Mouse (Mus musculus) heart, postnatal 4 days (tissue): ENCODE measurements around the gene Atp13a3. TPM values are rescaled to one million over a fixed set of nuclear protein-coding genes. Genes with fewer than 3 reads are reported as not detected.
A peak's percentile ranks its signal among the peaks of the same experiment; 100 is the strongest.

Experiments
- DNase-seq: peaks from one replicate; pipeline ENCODE4 v3.0.0; 2021
- total RNA-seq, 2 experiments: library from RNA; stranded (reverse); gene quantifications; 2 replicates each; pipeline ENCODE4 v1.2.3; 2021

The Atp13a3 gene
- total RNA-seq, 2 experiments from 2014 or later, result 71.0 to 78.3 TPM

DNA sequence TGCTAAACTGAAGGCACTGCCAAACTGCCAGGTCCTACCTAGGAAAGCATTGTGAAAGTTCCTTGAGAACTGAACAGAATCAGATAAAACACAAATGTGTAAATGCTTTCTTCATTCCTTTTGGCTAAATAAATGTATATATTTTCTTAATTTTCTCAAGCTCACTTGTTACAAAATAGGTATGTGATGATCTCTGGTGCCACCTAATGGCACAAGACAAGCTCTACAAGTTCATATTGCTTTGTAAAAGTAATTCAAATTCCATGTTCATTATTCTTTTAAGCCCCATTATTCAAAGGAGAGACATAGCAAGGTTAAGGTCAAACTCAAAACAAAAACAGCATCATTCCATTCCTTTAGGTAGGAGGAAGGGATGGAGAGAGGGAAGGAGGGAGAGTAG is 91.5 kb downstream of the Atp13a3 start:
- DNase-seq, result no peak

GRCm38 (mm10) chr16:30310647-30311046 is 95.1 kb downstream of the Atp13a3 start, which contains the start of gene Gp5:
Gp5 (minus strand) TSS chr16:30310779.
- DNase-seq, result no peak

GRCm38 (mm10) chr16:30310171-30310515 is 95.6 kb downstream of the Atp13a3 start:
- no peak for DNase-seq

DNA sequence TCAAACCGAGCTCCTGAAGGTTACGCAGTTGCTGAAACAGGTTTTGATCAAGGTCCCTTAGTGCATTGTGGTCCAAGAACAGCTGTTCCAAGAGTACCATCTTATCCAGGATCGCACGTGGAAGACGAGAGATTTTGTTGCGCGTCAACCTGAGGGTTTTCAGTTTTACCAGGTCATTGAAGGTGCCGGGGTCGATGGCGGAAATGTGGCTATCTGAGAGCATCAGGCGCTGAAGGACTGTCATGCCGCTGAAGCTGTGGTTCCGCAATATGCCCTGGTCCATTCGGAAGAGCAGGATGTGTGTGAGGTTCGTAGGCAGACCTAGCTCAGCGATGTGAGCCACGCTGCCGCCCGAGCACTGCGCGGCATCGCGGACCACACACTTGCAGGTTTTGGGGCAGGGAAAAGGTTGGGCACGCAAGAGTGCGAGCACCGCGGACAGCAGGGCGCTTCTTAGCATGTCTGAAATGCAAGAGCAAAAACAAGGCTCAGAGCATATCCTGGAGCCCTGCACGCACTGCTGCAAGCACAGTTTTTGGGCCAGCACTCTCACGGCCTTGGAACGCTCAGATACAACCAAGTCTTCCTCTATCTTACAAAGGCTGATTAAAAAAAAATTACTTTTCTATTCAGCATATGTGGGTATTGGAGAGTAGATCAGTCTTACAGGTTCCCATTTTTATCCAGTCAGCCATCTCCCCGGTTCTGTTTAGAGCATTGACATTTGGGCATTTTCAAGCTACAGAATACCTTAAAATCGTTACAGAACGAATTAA is 96.2 kb downstream of the Atp13a3 start:
- DNase-seq, result no peak

DNA sequence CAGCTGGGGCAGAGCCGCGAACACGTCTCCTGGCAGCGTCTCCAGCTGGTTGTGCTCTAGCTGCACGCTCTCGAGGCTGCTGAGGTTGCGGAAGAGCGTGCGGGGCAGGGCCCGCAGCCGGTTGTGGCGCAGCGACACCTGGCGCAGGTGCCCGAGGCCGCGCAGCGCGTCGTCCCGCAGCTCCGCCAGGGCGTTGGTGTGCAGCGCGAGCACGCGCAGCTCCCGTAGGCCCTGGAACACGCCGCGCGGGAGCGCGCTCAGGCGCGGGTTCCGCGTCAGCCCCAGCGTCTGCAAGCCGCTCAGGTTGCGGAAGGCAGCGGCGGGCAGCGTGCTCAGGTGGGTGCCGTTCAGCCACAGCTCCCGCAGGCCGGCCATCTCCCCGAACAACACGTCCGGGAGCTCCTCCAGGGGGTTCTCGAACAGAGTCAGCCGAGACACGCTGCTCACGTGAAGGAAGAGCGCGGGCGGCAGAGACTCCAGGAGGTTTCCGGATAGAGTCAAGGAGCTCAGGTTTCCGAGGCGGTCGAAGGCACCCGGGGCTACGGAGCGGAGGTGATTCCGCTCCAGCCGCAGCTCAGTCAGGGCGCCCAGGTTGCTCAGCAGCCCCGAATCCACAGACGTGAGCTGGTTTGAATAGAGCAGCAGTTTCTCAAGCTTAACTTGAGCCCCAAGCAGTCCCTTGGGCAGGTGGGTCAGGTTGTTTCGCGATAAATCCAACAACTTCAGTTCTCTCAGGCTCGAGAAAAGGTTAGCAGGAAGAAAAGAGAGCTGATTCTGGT is 97.0 kb downstream of the Atp13a3 start:
- peak; percentile 23 for DNase-seq

- no peak for DNase-seq
These were observed 97.7 kb downstream of the Atp13a3 start for GRCm38 (mm10) chr16:30307961-30308615.

GRCm38 (mm10) chr16:30307306-30307705 is 98.5 kb downstream of the Atp13a3 start:
- no peak for DNase-seq

- DNase-seq, result no peak
These were observed 99.7 kb downstream of the Atp13a3 start for GRCm38 (mm10) chr16:30306102-30306501.

DNA sequence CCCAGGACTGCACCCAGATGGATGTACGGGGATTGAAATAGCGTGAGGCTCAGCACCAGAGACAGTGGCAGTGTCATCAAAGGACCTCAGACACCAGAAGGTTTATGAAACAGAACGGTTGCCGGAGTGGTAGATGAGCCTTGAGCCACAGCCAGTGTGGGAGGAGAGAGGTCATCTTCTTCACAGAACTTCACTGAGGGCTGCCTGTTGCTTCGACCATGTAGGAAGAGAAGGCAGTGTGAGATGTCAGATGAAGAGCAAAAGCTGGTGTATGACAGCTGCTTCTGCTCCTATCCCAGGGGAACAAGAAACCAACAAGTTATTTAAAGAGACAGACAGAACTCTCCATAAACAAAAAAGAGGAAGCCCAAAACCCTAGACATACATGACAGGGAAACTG is 101.5 kb downstream of the Atp13a3 start:
- no peak for DNase-seq

GRCm38 (mm10) chr16:30303411-30303810 is 102.4 kb downstream of the Atp13a3 start:
- no peak for DNase-seq

DNA sequence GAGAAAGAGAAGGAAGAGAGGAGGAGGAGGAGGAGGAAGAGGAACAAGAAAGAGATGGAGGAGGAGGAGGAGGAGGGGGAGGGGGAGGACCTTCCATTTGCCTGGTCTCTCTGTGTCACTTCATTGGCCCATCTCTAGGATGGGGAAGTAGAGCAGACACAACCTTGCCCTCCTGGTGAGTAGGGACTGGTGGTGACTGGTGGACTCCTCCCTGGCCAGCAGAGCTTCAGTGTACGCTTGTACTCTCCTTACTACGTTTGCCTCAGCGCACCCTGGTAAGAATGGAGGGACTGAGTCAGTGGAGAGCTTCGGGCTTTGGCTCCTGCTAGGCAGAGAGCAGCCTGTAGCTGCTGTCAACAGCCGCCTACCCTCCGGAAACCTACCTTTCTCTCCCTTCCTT is 103.1 kb downstream of the Atp13a3 start:
- DNase-seq, result no peak

DNA sequence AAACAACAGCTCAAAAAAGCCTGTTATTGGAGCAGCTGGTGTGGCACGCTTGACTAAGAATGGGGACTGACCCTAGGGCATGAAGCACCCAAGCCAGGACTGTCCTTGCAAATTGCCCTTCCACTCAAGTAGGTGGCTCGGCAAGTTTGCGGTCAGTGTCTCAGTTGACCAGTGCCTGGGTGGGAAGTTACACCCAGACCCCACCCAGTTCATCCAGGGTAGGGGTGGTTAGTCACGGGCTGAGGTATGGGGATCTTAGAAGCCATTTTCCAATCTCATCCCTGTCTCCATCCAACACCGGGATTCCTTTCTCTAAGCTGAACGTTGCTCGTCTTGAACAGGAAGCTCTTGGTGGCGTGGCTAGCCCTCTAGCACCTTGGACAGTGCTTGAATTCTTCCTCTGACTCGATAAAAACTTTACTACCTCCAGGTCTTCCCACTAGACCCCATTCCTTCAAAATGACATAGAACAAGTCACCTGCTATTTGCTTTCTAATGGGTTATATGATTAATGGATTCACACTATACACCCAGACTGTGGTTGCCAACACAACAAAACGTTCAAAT is 106.0 kb downstream of the Atp13a3 start:
- DNase-seq, result no peak

GRCm38 (mm10) chr16:30297450-30297849 is 108.3 kb downstream of the Atp13a3 start:
- no peak for DNase-seq

- DNase-seq, result no peak
These were observed 109.0 kb downstream of the Atp13a3 start for GRCm38 (mm10) chr16:30296601-30297275.

DNA sequence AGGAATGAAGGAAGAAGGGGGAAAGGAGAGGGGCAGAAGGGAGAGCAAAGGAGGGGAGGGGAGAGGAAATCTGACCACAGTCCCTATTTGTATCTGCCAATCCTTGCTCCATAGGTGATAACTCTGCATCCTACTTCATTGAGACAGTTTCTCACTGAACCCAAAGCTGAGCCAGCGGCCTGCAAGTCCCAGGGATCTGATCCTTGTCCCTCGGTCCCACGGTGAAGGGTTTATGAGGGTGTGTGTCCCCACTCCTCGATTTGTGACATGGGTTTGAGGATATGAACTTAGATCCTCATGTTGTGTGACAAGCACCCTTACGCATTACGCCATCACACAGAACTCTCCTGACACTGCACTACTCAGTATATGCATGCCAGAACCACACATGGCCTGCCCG is 110.7 kb downstream of the Atp13a3 start:
- DNase-seq, result no peak

DNA sequence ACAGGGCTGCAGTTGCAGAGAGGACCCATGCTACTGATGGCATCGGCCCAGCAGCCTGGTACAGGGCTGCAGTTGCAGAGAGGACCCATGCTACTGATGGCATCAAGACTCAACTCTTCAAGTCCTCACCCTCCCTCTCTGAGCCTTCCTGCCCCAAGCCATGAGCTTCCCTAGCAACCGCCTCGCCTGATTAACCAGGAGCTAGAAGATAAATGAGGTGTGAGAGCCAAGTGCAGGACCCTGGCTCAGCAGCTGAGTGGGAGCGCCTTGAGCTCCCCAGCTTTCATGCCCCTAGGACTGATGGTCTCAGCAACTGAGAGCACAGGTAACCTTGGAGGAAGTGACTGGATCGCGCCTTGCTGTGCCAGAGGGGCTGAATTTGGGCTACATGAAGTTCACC is 115.3 kb downstream of the Atp13a3 start:
- no peak for DNase-seq

DNA sequence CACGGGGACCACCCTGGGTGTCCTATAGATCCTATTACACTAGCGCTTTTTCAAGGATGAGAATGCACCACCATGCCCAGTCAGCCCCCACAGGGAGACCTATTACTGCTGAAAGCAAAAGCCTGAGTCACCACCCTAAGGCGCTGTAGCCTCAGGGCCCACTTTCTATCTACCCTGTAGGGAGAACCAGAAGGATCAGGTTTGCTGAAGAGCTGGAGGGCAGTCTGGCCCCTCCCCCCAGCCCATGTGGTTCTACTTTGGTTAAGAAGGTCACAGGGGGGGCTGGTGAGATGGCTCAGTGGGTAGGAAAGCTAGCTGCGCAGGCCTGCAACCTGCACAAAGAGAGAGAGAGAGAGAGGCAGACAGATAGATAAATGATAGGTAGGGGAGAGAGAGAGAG is 120.1 kb downstream of the Atp13a3 start:
- no peak for DNase-seq

GRCm38 (mm10) chr16:30283743-30284337 is 121.9 kb downstream of the Atp13a3 start:
- peak; percentile 59 for DNase-seq

DNA sequence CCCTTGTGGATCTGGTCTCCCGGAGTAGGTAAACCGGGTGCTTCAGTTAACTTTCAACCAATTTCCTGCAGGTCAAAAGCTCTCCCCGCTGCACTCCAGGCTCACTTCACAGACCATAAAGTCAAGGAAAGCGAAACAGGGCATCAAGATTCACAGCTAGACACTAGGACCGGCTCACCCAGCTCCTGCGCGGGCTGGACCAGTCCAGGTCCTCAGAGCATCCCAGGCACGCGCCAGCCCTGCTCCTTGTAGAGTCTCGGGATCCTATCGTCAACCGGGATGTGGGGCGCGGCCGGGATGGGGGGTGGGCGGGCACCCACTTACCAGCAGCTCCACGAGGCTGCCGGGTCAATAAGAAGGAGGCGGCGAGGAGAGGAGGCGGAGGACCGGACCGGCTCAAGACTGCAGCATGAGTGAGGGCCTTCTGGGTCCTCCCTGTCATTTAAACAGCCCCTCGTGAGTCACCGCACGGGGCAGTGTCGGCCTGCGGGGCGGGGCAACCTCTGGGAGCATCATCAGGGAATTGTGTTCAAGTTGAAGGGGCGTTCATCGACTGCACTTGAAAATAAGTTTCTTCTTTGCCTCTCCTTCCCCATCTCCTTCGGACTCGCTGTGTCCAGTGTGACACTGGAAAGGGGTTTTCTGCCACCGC is 122.8 kb downstream of the Atp13a3 start, which contains the start of gene Lrrc15:
Gene Lrrc15, minus strand, starts transcription at position 413 of the 652 bp plus-strand sequence.
- peak; percentile 53 for DNase-seq

- no peak for DNase-seq
These were observed 125.0 kb downstream of the Atp13a3 start for GRCm38 (mm10) chr16:30280676-30281297.

DNA sequence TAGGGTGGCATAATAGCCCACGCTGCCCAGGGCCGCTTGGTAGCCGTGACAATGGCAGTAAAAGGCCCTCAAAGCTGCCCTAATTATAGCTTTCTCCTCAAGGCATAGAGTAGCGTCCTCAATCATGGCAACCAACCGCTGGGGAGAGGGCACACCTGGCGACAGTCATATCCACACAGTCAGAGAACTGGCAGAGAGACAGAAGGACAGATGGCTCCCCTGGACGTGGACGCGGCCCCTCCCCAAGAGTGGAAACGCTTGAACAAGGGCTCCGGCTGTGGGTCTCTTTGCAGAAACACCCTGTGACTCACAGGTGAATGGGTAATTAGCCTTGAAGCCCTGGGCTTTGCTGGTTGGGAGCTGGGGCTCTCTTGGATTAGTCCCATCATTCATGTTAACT is 127.4 kb downstream of the Atp13a3 start:
- no peak for DNase-seq
